Mouse (Mus musculus) myocyte (in vitro differentiated cells): ENCODE measurements around the gene Znrf1. TPM values are rescaled to one million over a fixed set of nuclear protein-coding genes. Genes with fewer than 3 reads are reported as not detected.

Experiments
- H3K27me3 ChIP-seq: one replicate; pipeline ENCODE4 v1.6.1; 2011; ENCODE audit not compliant: control insufficient read depth, insufficient read depth, insufficient read length
- H3K36me3 ChIP-seq: one replicate; pipeline ENCODE4 v1.6.1; 2011; ENCODE audit not compliant: control insufficient read depth, insufficient read depth
- H3K4me2 ChIP-seq: one replicate; pipeline ENCODE4 v1.6.1; 2011; ENCODE audit warnings: low read depth, control low read depth
- H3K4me3 ChIP-seq: one replicate; pipeline ENCODE4 v1.5.1; 2011; ENCODE audit warnings: mild to moderate bottlenecking, control low read depth, moderate library complexity
- H3K79me2 ChIP-seq: one replicate; pipeline ENCODE4 v1.6.1; 2011; ENCODE audit not compliant: control insufficient read depth, insufficient read depth
- H3ac ChIP-seq: one replicate; pipeline ENCODE4 v1.6.1; 2011; ENCODE audit not compliant: control insufficient read depth, insufficient read length
- CEBPB ChIP-seq: IDR thresholded peaks from 2 replicates; pipeline ENCODE4 v1.6.1; 2011; ENCODE audit warnings: mild to moderate bottlenecking, moderate library complexity; ENCODE audit not compliant: poor library complexity, insufficient read depth, severe bottlenecking
- E2F4 ChIP-seq: IDR thresholded peaks from one replicate; pipeline ENCODE4 v1.6.1; 2011; ENCODE audit warnings: mild to moderate bottlenecking, control low read depth, moderate library complexity; ENCODE audit not compliant: insufficient read depth
- MAX ChIP-seq: IDR thresholded peaks from one replicate; pipeline ENCODE4 v1.6.1; 2011; ENCODE audit warnings: low read depth, mild to moderate bottlenecking, control low read depth
- MYOD1 ChIP-seq, 3 experiments: IDR thresholded peaks; one replicate each; pipeline ENCODE4 v1.6.1; 2011; ENCODE audit warnings: control low read depth in 2 of 3, low read depth in 2 of 3, mild to moderate bottlenecking in 2 of 3, moderate library complexity in 1 of 3; ENCODE audit not compliant: insufficient read length in 2 of 3, control insufficient read depth in 1 of 3
- MYOG ChIP-seq, 3 experiments: IDR thresholded peaks; one replicate each; pipeline ENCODE4 v1.6.1; 2011; ENCODE audit warnings: control low read depth in 2 of 3, low read depth in 2 of 3, mild to moderate bottlenecking in 2 of 3; ENCODE audit not compliant: insufficient read length in 2 of 3, control insufficient read depth in 1 of 3, insufficient read depth in 1 of 3
- POLR2A ChIP-seq: IDR thresholded peaks from one replicate; pipeline ENCODE4 v1.6.1; 2011; ENCODE audit warnings: low read depth, mild to moderate bottlenecking, control low read depth, moderate library complexity; ENCODE audit not compliant: insufficient read length
- POLR2AphosphoS2 ChIP-seq: IDR thresholded peaks from one replicate; pipeline ENCODE4 v1.6.1; 2011; ENCODE audit warnings: low read depth, control low read depth; ENCODE audit not compliant: insufficient read length
- REST ChIP-seq: IDR thresholded peaks from one replicate; pipeline ENCODE4 v1.6.1; 2011; ENCODE audit warnings: mild to moderate bottlenecking, control low read depth, moderate library complexity; ENCODE audit not compliant: insufficient read depth, insufficient read length
- SRF ChIP-seq: IDR thresholded peaks from one replicate; pipeline ENCODE4 v1.6.1; 2011; ENCODE audit warnings: low read depth; ENCODE audit not compliant: control insufficient read depth, insufficient read length
- TCF12 ChIP-seq: IDR thresholded peaks from one replicate; pipeline ENCODE4 v1.6.1; 2011; ENCODE audit warnings: mild to moderate bottlenecking, control low read depth; ENCODE audit not compliant: poor library complexity, insufficient read depth, severe bottlenecking
- TCF3 ChIP-seq: IDR thresholded peaks from one replicate; pipeline ENCODE4 v1.6.1; 2011; ENCODE audit warnings: low read depth, control low read depth; ENCODE audit not compliant: insufficient read length
- USF1 ChIP-seq: IDR thresholded peaks from one replicate; pipeline ENCODE4 v1.6.1; 2011; ENCODE audit warnings: low read depth, mild to moderate bottlenecking, control low read depth, moderate library complexity
- polyA plus RNA-seq: library from polyadenylated mRNA; unstranded; fragments of >200 nt; fragmentation: generic; extraction: Trizol; gene quantifications from one replicate; pipeline ENCODE4 v1.2.1, GENCODE M21; 2012; ENCODE audit warnings: missing spikeins

Znrf1 gene
- polyA plus RNA-seq, 1 experiment, result 39.2 TPM

DNA sequence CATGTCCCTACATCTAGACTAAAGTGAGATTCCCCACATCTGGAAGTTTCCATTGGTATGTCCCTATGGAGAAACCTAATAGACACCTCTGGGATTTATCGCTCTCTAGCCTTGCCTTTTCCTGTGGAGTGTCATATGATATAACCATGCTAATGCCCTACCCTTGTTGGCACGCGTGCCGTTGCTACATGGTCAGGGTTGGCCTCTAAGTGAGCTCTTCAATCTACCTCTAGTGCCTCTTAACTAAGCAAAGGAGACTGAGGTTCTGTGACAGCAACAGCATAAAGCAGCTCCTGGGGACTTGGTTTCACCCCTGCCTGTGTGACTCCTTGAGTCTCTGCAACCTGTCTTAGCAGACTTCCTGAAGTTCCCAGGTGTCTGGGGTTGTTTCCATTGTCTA is 82.4 kb downstream of the Znrf1 start:
- Histone ChIP-seq H3K4me2 (no peak overlapping the region), H3K4me3 (no peak overlapping the region), H3K36me3 (no peaks in the 10 kb centered on the region), H3ac (no peak overlapping the region), H3K79me2 (peaks cover 4% of the 10 kb centered on the region), H3K27me3 (no peaks in the 10 kb centered on the region)
- TF ChIP-seq USF1 (no peak), E2F4 (no peak), TCF3 (no peak), MYOD1 (IDR thresholded peaks at IDR 0.05; ENCODE audit: control insufficient read depth in 1 of 3, insufficient read length in 2 of 3, low read depth in 2 of 3) (no peak), TCF12 (no peak), MAX (no peak), POLR2AphosphoS2 (no peak), CEBPB (no peak), POLR2A (no peak), MYOG (IDR thresholded peaks at IDR 0.05; ENCODE audit: control insufficient read depth in 1 of 3, insufficient read depth in 1 of 3, insufficient read length in 2 of 3, low read depth in 2 of 3) (no peak), REST (no peak), SRF (no peak)

DNA sequence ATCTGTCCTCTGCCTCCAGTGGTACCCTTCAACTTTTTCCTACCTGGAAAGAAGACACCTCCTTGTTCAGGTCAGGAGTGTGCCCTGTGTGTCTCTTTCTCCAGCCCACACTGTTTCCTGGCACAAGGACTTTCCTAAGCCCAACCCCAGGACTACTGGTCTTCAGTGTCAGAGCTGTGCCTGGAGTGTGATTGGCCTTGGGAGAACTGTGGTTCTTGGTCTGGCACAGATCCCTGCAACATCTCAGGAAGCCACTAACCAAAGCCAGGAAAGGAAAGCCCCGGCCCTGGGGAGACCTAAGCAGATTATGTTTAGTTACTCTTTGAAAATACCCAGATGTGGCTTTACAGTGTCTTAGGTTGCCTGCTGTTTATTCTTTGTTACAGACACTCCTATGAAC is 84.0 kb downstream of the Znrf1 start:
- no peak for TF ChIP-seq MAX
- TF ChIP-seq E2F4, result no peak
- TF ChIP-seq TCF12, result no peak
- TF ChIP-seq MYOG (IDR thresholded peaks at IDR 0.05; ENCODE audit: control insufficient read depth in 1 of 3, insufficient read depth in 1 of 3, insufficient read length in 2 of 3, low read depth in 2 of 3), result no peak
- no peak overlapping the region for H3K4me3 ChIP-seq
- H3K4me2 ChIP-seq, result no peak overlapping the region
- no peaks in the 10 kb centered on the region for H3K79me2 ChIP-seq
- no peak overlapping the region for H3ac ChIP-seq
- H3K27me3 ChIP-seq, result no peaks in the 10 kb centered on the region
- no peaks in the 10 kb centered on the region for H3K36me3 ChIP-seq

DNA sequence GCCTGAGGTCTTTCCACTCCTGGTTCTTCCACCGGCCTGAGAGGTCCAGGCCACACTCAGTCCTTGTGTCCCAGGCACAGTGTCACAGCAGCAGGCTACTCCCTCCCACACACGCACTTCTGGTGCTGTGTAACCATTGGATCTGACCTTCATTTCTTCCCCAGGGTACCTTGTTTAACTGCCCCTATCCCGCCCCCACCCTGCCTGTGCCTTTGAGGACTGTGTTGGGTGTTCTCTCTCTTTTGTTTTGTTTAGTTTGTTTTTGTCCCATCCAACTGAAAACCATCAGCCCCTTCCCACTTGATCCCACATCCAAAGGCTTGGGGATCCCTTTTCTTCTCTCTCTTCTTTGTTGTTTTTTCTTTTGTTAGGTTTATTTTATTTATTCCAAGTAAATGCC is 86.2 kb downstream of the Znrf1 start:
- Histone ChIP-seq H3K79me2 (no peaks in the 10 kb centered on the region), H3K4me2 (no peak overlapping the region), H3K36me3 (no peaks in the 10 kb centered on the region), H3K27me3 (no peaks in the 10 kb centered on the region), H3K4me3 (no peak overlapping the region), H3ac (no peak overlapping the region)
- no peak for TF ChIP-seq TCF3
- TF ChIP-seq POLR2A, result no peak
- TF ChIP-seq USF1, result no peak
- TF ChIP-seq SRF, result no peak
- TF ChIP-seq POLR2AphosphoS2, result no peak
- no peak for TF ChIP-seq TCF12
- TF ChIP-seq CEBPB, result no peak
- no peak for TF ChIP-seq MYOG (IDR thresholded peaks at IDR 0.05; ENCODE audit: control insufficient read depth in 1 of 3, insufficient read depth in 1 of 3, insufficient read length in 2 of 3, low read depth in 2 of 3)
- no peak for TF ChIP-seq MAX
- TF ChIP-seq REST, result no peak
- no peak for TF ChIP-seq MYOD1 (IDR thresholded peaks at IDR 0.05; ENCODE audit: control insufficient read depth in 1 of 3, insufficient read length in 2 of 3, low read depth in 2 of 3)
- no peak for TF ChIP-seq E2F4

DNA sequence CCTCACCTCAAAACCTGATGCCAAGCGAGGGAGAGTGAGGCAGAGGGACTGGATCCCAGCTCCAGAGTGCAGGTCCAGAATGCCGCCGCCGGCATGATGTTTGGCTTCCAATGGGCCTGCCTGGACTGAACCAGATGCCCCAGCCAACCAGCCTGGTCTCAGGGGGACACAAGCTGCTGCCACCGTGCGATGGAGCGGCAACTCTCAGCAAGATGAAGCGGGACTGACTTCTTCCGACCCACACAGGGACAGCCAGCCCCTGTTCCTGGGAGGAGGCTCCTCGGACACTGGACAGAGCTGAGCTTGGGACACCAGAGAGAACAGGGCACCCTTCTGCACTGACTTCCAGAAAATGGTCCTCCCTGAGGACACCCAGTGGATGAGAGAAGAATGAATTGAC is 86.7 kb downstream of the Znrf1 start:
- Histone ChIP-seq H3K27me3 (no peaks in the 10 kb centered on the region), H3ac (no peak overlapping the region), H3K4me2 (no peak overlapping the region), H3K79me2 (no peaks in the 10 kb centered on the region), H3K4me3 (no peak overlapping the region), H3K36me3 (no peaks in the 10 kb centered on the region)
- TF ChIP-seq MYOD1 (IDR thresholded peaks at IDR 0.05; ENCODE audit: control insufficient read depth in 1 of 3, insufficient read length in 2 of 3, low read depth in 2 of 3) (no peak), E2F4 (no peak), CEBPB (no peak), POLR2AphosphoS2 (no peak)

DNA sequence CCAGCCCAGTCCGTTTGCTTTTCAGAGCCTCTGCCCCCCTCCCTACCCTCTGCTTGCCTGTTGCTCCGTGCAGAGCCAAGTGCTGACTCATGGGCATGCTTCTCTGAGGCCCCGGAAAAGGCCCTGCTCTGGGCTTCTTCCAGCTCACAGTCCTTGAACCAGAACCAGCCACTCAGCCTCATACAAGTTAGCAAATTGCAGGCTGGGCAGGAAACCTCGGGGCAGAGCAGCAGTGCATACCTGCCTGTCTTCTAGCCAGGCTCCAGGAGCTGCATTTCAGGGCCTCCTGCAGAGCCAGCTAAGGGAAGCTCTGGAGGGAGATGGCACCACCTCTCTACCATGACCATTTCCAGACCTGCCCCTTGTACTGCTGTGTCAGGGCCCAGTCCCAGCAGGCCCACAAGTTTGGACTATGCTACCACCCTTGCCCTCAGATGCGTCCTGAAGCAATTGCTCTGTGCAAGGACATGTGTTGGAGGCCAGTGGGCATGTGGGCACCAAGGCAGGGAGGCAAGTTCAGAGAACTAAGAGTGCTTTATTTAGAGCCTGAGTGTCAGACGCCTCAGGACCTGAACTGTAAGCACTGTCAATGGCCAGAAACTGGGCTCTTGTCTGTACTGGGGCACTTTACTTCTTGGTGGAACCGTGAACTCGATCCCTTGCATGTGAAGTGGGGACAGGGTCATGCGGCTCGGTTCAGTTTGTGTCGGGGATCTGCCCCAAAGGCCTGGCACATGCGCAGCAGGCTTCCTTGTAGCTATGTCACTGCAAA is 88.4 kb downstream of the Znrf1 start:
- Histone ChIP-seq H3K79me2 (no peaks in the 10 kb centered on the region), H3K4me3 (no peak overlapping the region), H3ac (no peak overlapping the region), H3K4me2 (peak overlapping the region; percentile 40), H3K36me3 (no peaks in the 10 kb centered on the region), H3K27me3 (no peaks in the 10 kb centered on the region)
- TF ChIP-seq CEBPB (no peak), SRF (no peak), MAX (no peak), MYOG (IDR thresholded peaks at IDR 0.05; ENCODE audit: control insufficient read depth in 1 of 3, insufficient read depth in 1 of 3, insufficient read length in 2 of 3, low read depth in 2 of 3) (no peak), MYOD1 (IDR thresholded peaks at IDR 0.05; ENCODE audit: control insufficient read depth in 1 of 3, insufficient read length in 2 of 3, low read depth in 2 of 3) (peak in 1 of 3 experiments; percentile 1)
